16 mouse cellular contexts compared by ENCODE assay signal in genomic region chr4:48545966-48546365, GRCm38 (mm10). TPM values are rescaled to one million over a fixed set of nuclear protein-coding genes. Genes with fewer than 3 reads are reported as not detected.
A peak's percentile ranks its signal among the peaks of the same experiment; 100 is the strongest.
DNase-seq lines count a peak whose midpoint lies in the region; ATAC-seq lines count a peak whose summit lies in the region.
"Had no signal": no experiment of that assay in that cellular context is flagged by ENCODE, and none has a peak within 500 bp of the region (broad histone marks: within the 10 kb centered on the region; RNA-seq: fewer than 3 reads in every experiment).

No protein-coding gene starts in this region.

- DNase-seq in adrenal gland, adult (ENCODE audit: inconsistent age in 2 of 2, low spot score in 1 of 2): peak; percentile 42 to 63
- DNase-seq in adrenal gland, adult 8-10 months: no peak
- no peak for DNase-seq in heart, postnatal 10 days
- no peak for DNase-seq in MN1 (ENCODE audit: low spot score)
- DNase-seq in lung, postnatal 4 days: no peak
- DNase-seq: cerebellum, adult 11 months; cerebellum, postnatal 25 days; thymus, postnatal 36 days had no signal

- peaks cover 78% of the 10 kb centered on the region for H3K4me1 ChIP-seq in heart, embryonic 12.5 days (replicated peaks)
- H3K4me1 ChIP-seq in neural tube, embryonic 12.5 days: peaks cover 72% of the 10 kb centered on the region
- peaks cover 73% of the 10 kb centered on the region for H3K4me1 ChIP-seq in neural tube, embryonic 15.5 days

- ATAC-seq in heart, embryonic 12.5 days (ENCODE audit: insufficient number of reproducible peaks, low FRiP score): no peak
- no peak for ATAC-seq in neural tube, embryonic 12.5 days (ENCODE audit: low FRiP score, low read depth)
- no peak for ATAC-seq in neural tube, embryonic 15.5 days (ENCODE audit: low FRiP score)

- H3K36me3 ChIP-seq in heart, embryonic 12.5 days: no peaks in the 10 kb centered on the region
- no peaks in the 10 kb centered on the region for H3K36me3 ChIP-seq in neural tube, embryonic 12.5 days
- H3K36me3 ChIP-seq in neural tube, embryonic 15.5 days: no peaks in the 10 kb centered on the region
- H3K36me3 ChIP-seq: limb, embryonic 12.5 days had no signal

- no peak overlapping the region for H3K4me3 ChIP-seq in heart, embryonic 12.5 days
- H3K4me3 ChIP-seq in neural tube, embryonic 12.5 days: no peak overlapping the region
- no peak overlapping the region for H3K4me3 ChIP-seq in neural tube, embryonic 15.5 days (replicated peaks)
- H3K4me3 ChIP-seq: erythroblast, embryonic 14.5 days; left cerebral cortex, adult 2 months; limb, embryonic 12.5 days had no signal

- 21% methylated on average over 12 of the region's 12 CpGs for WGBS in heart, embryonic 12.5 days
- 58% methylated on average over 12 of the region's 12 CpGs for WGBS in neural tube, embryonic 12.5 days
- 50% methylated on average over 12 of the region's 12 CpGs for WGBS in neural tube, embryonic 15.5 days

- H3K27me3 ChIP-seq in heart, embryonic 12.5 days (replicated peaks): no peaks in the 10 kb centered on the region
- H3K27me3 ChIP-seq in neural tube, embryonic 12.5 days (replicated peaks): no peaks in the 10 kb centered on the region
- no peaks in the 10 kb centered on the region for H3K27me3 ChIP-seq in neural tube, embryonic 15.5 days (replicated peaks)

- H3K27ac ChIP-seq in heart, embryonic 12.5 days (ENCODE audit: poor library complexity, severe bottlenecking): 0 out of 2 replicates have a peak overlapping the region, but pooled peaks have one; percentile 1
- H3K27ac ChIP-seq in neural tube, embryonic 12.5 days: no peak overlapping the region
- no peak overlapping the region for H3K27ac ChIP-seq in neural tube, embryonic 15.5 days (replicated peaks)
- H3K27ac ChIP-seq: left cerebral cortex, adult 2 months; limb, embryonic 12.5 days; macrophage; stomach, postnatal 0 days had no signal

- peak overlapping the region; percentile 39 for H3K4me2 ChIP-seq in heart, embryonic 12.5 days
- 0 out of 2 replicates have a peak overlapping the region, but pooled peaks have one; percentile 21 for H3K4me2 ChIP-seq in neural tube, embryonic 12.5 days (replicated peaks)
- no peak overlapping the region for H3K4me2 ChIP-seq in neural tube, embryonic 15.5 days
- H3K4me2 ChIP-seq: limb, embryonic 12.5 days had no signal

- no peaks in the 10 kb centered on the region for H3K9me3 ChIP-seq in heart, embryonic 12.5 days (replicated peaks)
- H3K9me3 ChIP-seq in neural tube, embryonic 12.5 days: no peaks in the 10 kb centered on the region
- H3K9me3 ChIP-seq in neural tube, embryonic 15.5 days (replicated peaks): no peaks in the 10 kb centered on the region
- H3K9me3 ChIP-seq: limb, embryonic 12.5 days had no signal

- intact Hi-C loops in heart, postnatal 10 days (cut with DNase I): no loop called here

- no peak overlapping the region; the same call in 1 of the 2 replicates for H3K9ac ChIP-seq in heart, embryonic 12.5 days
- H3K9ac ChIP-seq in neural tube, embryonic 12.5 days: no peak overlapping the region
- H3K9ac ChIP-seq in neural tube, embryonic 15.5 days (replicated peaks): no peak overlapping the region
- H3K9ac ChIP-seq: limb, embryonic 12.5 days had no signal

RNA-seq across cellular contexts. Expression of gene Msantd3, which starts 6.2 kb away (rescaled TPM):
- total RNA-seq in adrenal gland, adult 8-10 months (2022): 10 to 100 TPM; 13.6 to 22.3 (median 19.3) TPM
- 30.7 and 31.2 TPM in 2 replicates for polyA plus RNA-seq in heart, embryonic 12.5 days (2016; fragmentation: Nextera tagmentation; extraction: Ambion mirVana)
- 10 to 100 TPM; 30.9 to 31.2 TPM for total RNA-seq in heart, postnatal 10 days (2021)
- 51.3 and 60.3 TPM in 2 replicates for polyA plus RNA-seq in neural tube, embryonic 12.5 days (2016; fragmentation: Nextera tagmentation; extraction: Ambion mirVana)
- polyA plus RNA-seq in neural tube, embryonic 15.5 days (2015; fragmentation: Nextera tagmentation; extraction: Ambion mirVana): 20.7 and 26.8 TPM in 2 replicates
- polyA plus RNA-seq: erythroblast, embryonic 14.5 days had no signal

RNA-seq across cellular contexts. Expression of gene Tmeff1, which starts 39.0 kb away (rescaled TPM):
- total RNA-seq in adrenal gland, adult 8-10 months (2022): 10 to 100 TPM in 1 of 4 experiments, 1 to 10 TPM in 3; 5.1 to 11.5 (median 7.9) TPM
- 54.8 and 55.4 TPM in 2 replicates for polyA plus RNA-seq in heart, embryonic 12.5 days (2016; fragmentation: Nextera tagmentation; extraction: Ambion mirVana)
- 10 to 100 TPM; 22.4 to 23.3 TPM for total RNA-seq in heart, postnatal 10 days (2021)
- polyA plus RNA-seq in neural tube, embryonic 12.5 days (2016; fragmentation: Nextera tagmentation; extraction: Ambion mirVana): 328 and 330 TPM in 2 replicates
- polyA plus RNA-seq in neural tube, embryonic 15.5 days (2015; fragmentation: Nextera tagmentation; extraction: Ambion mirVana): 211 and 276 TPM in 2 replicates
- polyA plus RNA-seq: macrophage had no signal

Comparison
In these comparisons a context has a peak if more than half of its experiments do, and no peak if none do; other contexts are left out.
1. DNase-seq: peak in adrenal gland, adult (2 of 2); none in adrenal gland, adult 8-10 months (single experiment), heart, postnatal 10 days (0 of 2), MN1 (single experiment) and lung, postnatal 4 days (0 of 2).